19 mouse cellular contexts compared by ENCODE assay signal in the genomic region with DNA sequence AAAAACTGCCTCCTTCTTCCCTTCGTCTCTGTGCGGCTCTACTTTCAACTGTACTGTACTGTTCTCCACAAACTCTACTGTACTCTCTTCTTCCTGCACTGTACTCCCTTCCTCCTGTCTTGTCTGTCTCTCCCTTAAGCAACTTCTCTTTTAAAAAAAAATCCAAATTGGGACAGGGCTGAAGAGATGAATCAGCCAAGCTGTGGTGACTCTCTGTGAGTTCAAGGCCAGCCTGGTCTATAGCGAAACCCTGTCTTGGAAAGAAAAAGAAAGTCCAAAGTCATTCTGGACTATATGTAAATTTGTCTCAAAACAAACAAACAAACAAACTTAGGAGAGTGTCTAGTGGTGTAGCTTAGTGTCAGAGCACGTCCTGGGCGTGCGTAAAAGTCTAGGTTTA. TPM values are rescaled to one million over a fixed set of nuclear protein-coding genes. Genes with fewer than 3 reads are reported as not detected.
"Had no signal": no experiment of that assay in that cellular context is flagged by ENCODE, and none has a peak within 500 bp of the region (broad histone marks: within the 10 kb centered on the region; RNA-seq: fewer than 3 reads in every experiment).

No protein-coding gene starts in this region.

- DNase-seq: lung, adult 2 months; lung, postnatal 14 days; lung, postnatal 36 days; right cerebral cortex, postnatal 14 days; thymus, adult 2 months; thymus, postnatal 25 days; thymus, postnatal 4 days had no signal

RNA-seq across cellular contexts. Expression of a gene that starts 7.5 kb away (rescaled TPM):
- total RNA-seq: megakaryocyte progenitor cell, adult 5-6 weeks; midbrain, postnatal 0 days; monocyte, adult 5-6 weeks; neutrophil, adult 5-6 weeks had no signal
- polyA plus RNA-seq: lung, adult 2 months; lung, embryonic 15.5 days; lung, postnatal 0 days; macrophage; neural tube, embryonic 12.5 days; neural tube, embryonic 14.5 days; stomach, embryonic 15.5 days; stomach, postnatal 0 days; testis, adult 2 months had no signal

RNA-seq across cellular contexts. Expression of a gene that starts 12.0 kb away (rescaled TPM):
- total RNA-seq: megakaryocyte progenitor cell, adult 5-6 weeks; midbrain, postnatal 0 days had no signal

RNA-seq across cellular contexts. Expression of a gene that starts 23.7 kb away (rescaled TPM):
- total RNA-seq: monocyte, adult 5-6 weeks; neutrophil, adult 5-6 weeks had no signal
